Mouse (Mus musculus) C2C12 (cell line): Measurements from ENCODE around the gene Ppfibp1.

Source experiments
- CTCF ChIP-seq: IDR thresholded peaks from one replicate; pipeline ENCODE4 v1.5.1; 2011; ENCODE audit not compliant: control insufficient read depth, insufficient read depth, insufficient read length
- USF1 ChIP-seq: IDR thresholded peaks from one replicate; pipeline ENCODE4 v1.6.1; 2011; ENCODE audit warnings: low read depth, mild to moderate bottlenecking, control low read depth, moderate library complexity

- TF ChIP-seq USF1 (no peak), CTCF (no peak)
Measured at GRCm38 (mm10) chr6:146844867-146845266, 43.4 kb upstream of the Ppfibp1 start.
